Mouse (Mus musculus) lung, adult 2 months (tissue): ENCODE results near the gene Olfr701. TPM values are rescaled to one million over a fixed set of nuclear protein-coding genes. Genes with fewer than 3 reads are reported as not detected.

Experiments
- DNase-seq: peaks from one replicate; pipeline ENCODE4 v3.0.0; 2022
- H3K4me1 ChIP-seq: fragments of 200-500 bp; 2 replicates; pipeline ENCODE4 v1.6.1; 2011; ENCODE audit warnings: low read length; ENCODE audit not compliant: control insufficient read depth, insufficient read depth
- H3K4me3 ChIP-seq: fragments of 200-500 bp; replicated peaks from 2 replicates; pipeline ENCODE3; 2011; ENCODE audit warnings: low read depth, mild to moderate bottlenecking, control low read depth, low read length; ENCODE audit errors: extremely low read depth
- CTCF ChIP-seq: fragments of 200-500 bp; IDR thresholded peaks from 2 replicates; pipeline ENCODE4 v1.5.1; 2011; ENCODE audit warnings: mild to moderate bottlenecking, low read length, control low read depth; ENCODE audit not compliant: insufficient read depth
- POLR2A ChIP-seq: fragments of 200-500 bp; IDR thresholded peaks from 2 replicates; pipeline ENCODE4 v1.6.1; 2011; ENCODE audit warnings: low read depth, mild to moderate bottlenecking, control low read depth, low read length, borderline replicate concordance; ENCODE audit errors: extremely low read depth
- WGBS: fragments of 180-500 bp; shearing (Covaris S2); methylation state at CpG from one replicate; pipeline ENCODE4 v1.1.7; 2018; 5-methylcytosine and 5-hydroxymethylcytosine counted together
- polyA plus RNA-seq: library from polyadenylated mRNA; depleted of rRNA; stranded (reverse); fragments of >200 nt; gene quantifications from 2 replicates; pipeline ENCODE4 v1.2.3, GENCODE M21; 2012; rRNA removed

Gene Olfr701
- not detected in 2 replicates for polyA plus RNA-seq

DNA sequence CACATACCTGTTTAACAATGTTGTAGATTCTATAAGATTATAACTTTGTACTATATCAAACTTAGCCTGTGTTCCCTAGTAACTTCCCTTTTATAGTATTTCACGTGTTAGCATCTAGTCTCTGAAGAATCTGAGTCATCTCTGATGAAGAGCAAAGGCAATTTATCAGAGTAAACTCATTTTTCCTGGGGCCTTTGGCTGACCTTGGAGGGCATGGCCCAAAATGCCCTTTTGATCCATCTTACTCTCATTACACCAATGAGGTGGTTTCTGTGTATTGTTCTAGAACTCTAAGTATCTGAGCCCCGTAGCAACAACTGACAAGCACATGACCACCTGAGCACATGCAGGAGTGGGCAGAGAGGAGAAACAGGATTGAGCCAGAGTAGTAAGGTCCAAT lies at the start of gene Olfr701:
Gene Olfr701 (plus strand): TSS at position 301 of the 400 bp plus-strand sequence.
- DNase-seq: no peak
- Histone ChIP-seq H3K4me1 (no peaks in the 10 kb centered on the region), H3K4me3 (no peak within 1 kb of the TSS)
- WGBS: 55% methylated on average over 2 of the region's 2 CpGs
- TF ChIP-seq POLR2A: no peak
- no peak for TF ChIP-seq CTCF

GRCm38 (mm10) chr7:106788330-106788729 lies 25.6 kb upstream of the Olfr701 start:
- TF ChIP-seq POLR2A (no peak), CTCF (no peak)
- no peak overlapping the region for H3K4me3 ChIP-seq
- H3K4me1 ChIP-seq: no peaks in the 10 kb centered on the region
- DNase-seq: no peak

- DNase-seq: no peak
- Histone ChIP-seq H3K4me1 (no peaks in the 10 kb centered on the region), H3K4me3 (no peak within 1 kb of the TSS)
- no peak for TF ChIP-seq CTCF
- TF ChIP-seq POLR2A: no peak
- 52% methylated on average over 1 of the region's 1 CpGs for WGBS
These were observed 20.8 kb upstream of the Olfr701 start, which contains the start of gene Olfr699 for GRCm38 (mm10) chr7:106793098-106793497. Olfr699 (minus strand) TSS chr7:106793198.

GRCm38 (mm10) chr7:106808734-106809133 lies 5.2 kb upstream of the Olfr701 start, which contains the start of gene Olfr700:
Olfr700 (minus strand) TSS chr7:106808834.
- Histone ChIP-seq H3K4me1 (no peaks in the 10 kb centered on the region), H3K4me3 (no peak within 1 kb of the TSS)
- 85% methylated on average over 1 of the region's 1 CpGs for WGBS
- no peak for DNase-seq
- TF ChIP-seq POLR2A (no peak), CTCF (no peak)

DNA sequence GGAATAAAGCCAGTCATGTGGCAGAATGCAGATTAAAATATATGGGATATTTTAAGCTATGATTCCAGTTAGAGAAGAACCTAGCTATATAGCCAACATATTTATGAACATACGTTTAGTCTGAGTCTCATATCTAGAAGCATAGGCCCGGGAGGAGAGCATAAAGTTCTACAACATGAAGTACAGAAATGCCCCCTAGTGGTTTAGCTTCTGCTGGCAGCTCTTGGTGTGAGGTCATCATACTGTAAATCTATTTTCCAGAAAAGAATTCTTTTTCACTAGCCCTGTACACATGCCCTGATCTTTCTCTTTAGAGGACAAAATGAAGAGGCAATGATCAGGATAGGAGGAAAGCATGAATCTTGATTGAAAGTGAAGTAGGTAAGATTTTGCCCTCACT lies 1.8 kb downstream of the Olfr701 start:
- no peaks in the 10 kb centered on the region for H3K4me1 ChIP-seq
- DNase-seq: no peak
- H3K4me3 ChIP-seq: no peak overlapping the region
- TF ChIP-seq CTCF: no peak
- no peak for TF ChIP-seq POLR2A
- WGBS: 30% methylated on average over 2 of the region's 2 CpGs

GRCm38 (mm10) chr7:106818414-106818813 lies 4.5 kb downstream of the Olfr701 start:
- TF ChIP-seq POLR2A (no peak), CTCF (no peak)
- no peaks in the 10 kb centered on the region for H3K4me1 ChIP-seq
- DNase-seq: no peak

DNA sequence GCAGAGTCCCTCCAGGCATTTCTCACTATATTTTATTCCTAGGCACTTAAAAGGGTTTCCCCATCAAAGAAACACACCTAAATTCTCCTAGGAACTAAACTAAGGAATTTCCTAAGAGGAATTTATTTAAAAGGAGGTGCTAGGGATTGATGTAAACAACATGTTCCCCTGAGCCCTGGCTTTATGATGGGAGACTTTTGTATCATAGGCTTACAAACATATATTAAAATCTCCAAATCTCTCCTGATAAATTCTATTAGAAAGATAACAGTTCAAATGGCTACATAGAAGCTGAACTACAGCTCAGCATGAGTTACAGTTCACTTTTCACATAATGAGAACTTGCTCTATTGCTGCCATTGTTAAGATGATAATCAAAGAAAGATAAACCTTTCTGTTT lies 19.9 kb downstream of the Olfr701 start, which contains the start of gene Olfr702:
Gene Olfr702 (minus strand): TSS at position 101 of the 400 bp plus-strand sequence.
- TF ChIP-seq CTCF (no peak), POLR2A (no peak)
- Histone ChIP-seq H3K4me1 (no peaks in the 10 kb centered on the region), H3K4me3 (no peak within 1 kb of the TSS)
- DNase-seq: no peak

More at GRCm38 (mm10) chr7:106818414-106818813, 4.5 kb downstream of the Olfr701 start:
- H3K4me3 ChIP-seq: no peak overlapping the region

DNA sequence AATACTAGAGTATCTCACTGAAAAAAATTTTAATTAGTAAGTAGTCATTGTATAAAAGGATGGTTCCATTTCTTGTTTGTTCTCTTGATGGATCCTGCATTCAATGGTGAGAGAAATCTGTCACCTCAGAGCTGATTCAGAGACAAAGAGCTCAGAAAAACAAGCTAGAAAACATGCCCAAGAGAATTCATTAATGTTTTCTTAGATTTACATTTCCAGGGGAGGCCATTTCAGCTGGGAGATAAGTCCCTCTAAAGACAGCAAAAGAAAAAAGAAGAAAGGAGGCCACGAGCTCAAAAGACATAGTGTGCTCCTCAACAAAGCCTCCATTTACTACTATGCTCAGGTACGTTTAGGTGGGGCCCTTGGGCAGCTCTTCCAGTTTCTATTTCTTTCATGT lies 29.1 kb downstream of the Olfr701 start, which contains the start of gene Olfr703:
Gene Olfr703 (plus strand): TSS at position 301 of the 400 bp plus-strand sequence.
- no peak for TF ChIP-seq CTCF
- TF ChIP-seq POLR2A: no peak
- DNase-seq: no peak
- Histone ChIP-seq H3K4me3 (no peak within 1 kb of the TSS), H3K4me1 (no peaks in the 10 kb centered on the region)
- WGBS: 44% methylated on average over 2 of the region's 2 CpGs

GRCm38 (mm10) chr7:106862885-106863284 lies 49.0 kb downstream of the Olfr701 start, which contains the start of gene Olfr704:
Olfr704 (plus strand) TSS chr7:106863185.
- H3K4me1 ChIP-seq: no peaks in the 10 kb centered on the region
- no peak within 1 kb of the TSS for H3K4me3 ChIP-seq
- TF ChIP-seq POLR2A (no peak), CTCF (no peak)
- no peak for DNase-seq

Other genes starting within 250 kb of the Olfr701 start
- gene Olfr693, start 133.5 kb upstream of the Olfr701 start, polyA plus RNA-seq: not detected in 2 replicates
- not detected in 2 replicates for gene Olfr694, start 122.3 kb upstream of the Olfr701 start, polyA plus RNA-seq
- not detected in 2 replicates for gene Olfr695, start 97.7 kb upstream of the Olfr701 start, polyA plus RNA-seq
- gene Olfr697, start 71.7 kb upstream of the Olfr701 start, polyA plus RNA-seq: not detected in 2 replicates
- not detected in 2 replicates for gene Olfr698, start 58.7 kb upstream of the Olfr701 start, polyA plus RNA-seq
- not detected in 2 replicates for gene Olfr699, start 20.9 kb upstream of the Olfr701 start, polyA plus RNA-seq
- gene Olfr700, start 5.3 kb upstream of the Olfr701 start, polyA plus RNA-seq: not detected in 2 replicates
- gene Olfr702, start 19.8 kb downstream of the Olfr701 start, polyA plus RNA-seq: not detected in 2 replicates
- not detected in 2 replicates for gene Olfr703, start 29.2 kb downstream of the Olfr701 start, polyA plus RNA-seq
- not detected in 2 replicates for gene Olfr704, start 49.1 kb downstream of the Olfr701 start, polyA plus RNA-seq
- gene Olfr705, start 62.8 kb downstream of the Olfr701 start, polyA plus RNA-seq: not detected in 2 replicates
- not detected in 2 replicates for gene Olfr706, start 74.0 kb downstream of the Olfr701 start, polyA plus RNA-seq
- gene Olfr707, start 87.1 kb downstream of the Olfr701 start, polyA plus RNA-seq: not detected in 2 replicates
- not detected in 2 replicates for gene Olfr1532-ps1, start 93.9 kb downstream of the Olfr701 start, polyA plus RNA-seq
- not detected in 2 replicates for gene Olfr709-ps1, start 118.1 kb downstream of the Olfr701 start, polyA plus RNA-seq
- not detected in 2 replicates for gene Olfr710, start 134.2 kb downstream of the Olfr701 start, polyA plus RNA-seq
- gene Olfr6, start 149.8 kb downstream of the Olfr701 start, polyA plus RNA-seq: not detected in 2 replicates
- gene Olfr711, start 161.3 kb downstream of the Olfr701 start, polyA plus RNA-seq: not detected in 2 replicates
- gene Olfr2, start 191.9 kb downstream of the Olfr701 start, polyA plus RNA-seq: not detected in 2 replicates
- gene Olfr713, start 217.0 kb downstream of the Olfr701 start, polyA plus RNA-seq: not detected in 2 replicates